Mouse (Mus musculus) hindbrain, embryonic 13.5 days (tissue): ENCODE measurements around the gene Ncor2. TPM values are rescaled to one million over a fixed set of nuclear protein-coding genes. Genes with fewer than 3 reads are reported as not detected.

Experiments used
- ATAC-seq: fragments of 200-750 bp; cut with Nextera tagmentation; 2 replicates; pipeline ENCODE4 v1.8.0; 2017; ENCODE audit warnings: moderate TSS enrichment; ENCODE audit not compliant: low FRiP score
- H3K27ac ChIP-seq: fragments of 300-500 bp; sonication (generic); 2 replicates; pipeline ENCODE4 v1.5.1; 2015; ENCODE audit warnings: inconsistent platforms, mild to moderate bottlenecking, moderate library complexity
- H3K27me3 ChIP-seq: fragments of 300-500 bp; sonication (generic); 2 replicates; pipeline ENCODE4 v1.6.1; 2015; ENCODE audit warnings: mild to moderate bottlenecking, inconsistent platforms
- H3K36me3 ChIP-seq: fragments of 300-500 bp; sonication (generic); 2 replicates; pipeline ENCODE4 v1.6.1; 2015; ENCODE audit warnings: mild to moderate bottlenecking, inconsistent platforms
- H3K4me1 ChIP-seq: fragments of 300-500 bp; sonication (generic); replicated peaks from 2 replicates; pipeline ENCODE4 v1.6.1; 2015; ENCODE audit warnings: inconsistent platforms
- H3K4me2 ChIP-seq: fragments of 300-500 bp; sonication (generic); 2 replicates; pipeline ENCODE4 v1.6.1; 2015; ENCODE audit warnings: inconsistent platforms, mild to moderate bottlenecking, moderate library complexity
- H3K4me3 ChIP-seq: fragments of 300-500 bp; sonication (generic); 2 replicates; pipeline ENCODE4 v1.5.1; 2015; ENCODE audit warnings: mild to moderate bottlenecking, inconsistent platforms
- H3K9ac ChIP-seq: fragments of 300-500 bp; sonication (generic); 2 replicates; pipeline ENCODE4 v1.6.1; 2015; ENCODE audit warnings: mild to moderate bottlenecking, inconsistent platforms
- H3K9me3 ChIP-seq: fragments of 300-500 bp; sonication (generic); 2 replicates; pipeline ENCODE4 v1.6.1; 2016; ENCODE audit warnings: inconsistent platforms
- WGBS: fragments of 180-500 bp; shearing (Covaris S2); methylation state at CpG from one replicate; pipeline ENCODE4 v1.1.7; 2015; 5-methylcytosine and 5-hydroxymethylcytosine counted together
- polyA plus RNA-seq: library from polyadenylated mRNA; unstranded; fragments of >200 nt; fragmentation: Nextera tagmentation; extraction: Ambion mirVana; gene quantifications from 2 replicates; pipeline ENCODE4 v1.2.1, GENCODE M21; 2015

Gene Ncor2
- polyA plus RNA-seq, 1 experiment from 2014 or later, result 25.1 TPM

- Histone ChIP-seq H3K9me3 (no peaks in the 10 kb centered on the region), H3K4me1 (peaks cover 87% of the 10 kb centered on the region), H3K4me3 (no peak overlapping the region), H3K27me3 (no peaks in the 10 kb centered on the region), H3K36me3 (no peaks in the 10 kb centered on the region), H3K4me2 (peak overlapping the region; percentile 92), H3K9ac (peak overlapping the region; percentile 92; the same call in 1 of the 2 replicates), H3K27ac (peak overlapping the region; percentile 96)
- ATAC-seq, result no peak
- 45% methylated on average over 13 of the region's 13 CpGs for WGBS
Observed at GRCm38 (mm10) chr5:125174726-125175672, 4.0 kb downstream of the Ncor2 start.

DNA sequence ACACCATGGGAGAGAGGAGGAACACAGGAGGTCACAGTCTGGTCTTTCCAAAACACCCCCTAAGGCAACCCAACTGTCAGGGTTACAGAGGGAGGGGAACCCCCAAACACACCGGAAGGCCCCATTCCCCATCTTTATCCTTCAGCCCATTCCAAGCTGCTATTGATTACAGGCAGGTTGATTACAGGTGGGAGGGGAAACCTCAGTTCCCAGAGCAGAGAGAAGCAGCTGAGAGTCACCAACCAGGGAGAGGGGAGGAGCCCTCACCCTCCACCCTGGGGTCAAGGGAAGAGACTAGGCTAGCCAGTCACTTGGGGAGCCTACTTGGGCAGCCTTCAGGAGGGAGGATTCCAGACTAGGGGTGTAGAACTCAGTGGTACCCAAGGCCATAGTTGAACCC lies 5.2 kb downstream of the Ncor2 start:
- ATAC-seq, result no peak
- no peak overlapping the region for H3K4me2 ChIP-seq

GRCm38 (mm10) chr5:125172831-125173615 lies 6.0 kb downstream of the Ncor2 start:
- no peaks in the 10 kb centered on the region for H3K36me3 ChIP-seq
- peaks cover 96% of the 10 kb centered on the region for H3K4me1 ChIP-seq
- H3K27ac ChIP-seq, result peak overlapping the region; percentile 78
- H3K4me3 ChIP-seq, result no peak overlapping the region
- 0 out of 2 replicates have a peak overlapping the region, but pooled peaks have one; percentile 15 for H3K9ac ChIP-seq
- H3K27me3 ChIP-seq, result no peaks in the 10 kb centered on the region
- no peak overlapping the region for H3K4me2 ChIP-seq
- H3K9me3 ChIP-seq, result no peaks in the 10 kb centered on the region
- WGBS, result 36% methylated on average over 12 of the region's 12 CpGs
- ATAC-seq, result no peak

More for the DNA sequence above, 5.2 kb downstream of the Ncor2 start:
- Histone ChIP-seq H3K27ac (peak overlapping the region; percentile 78), H3K27me3 (no peaks in the 10 kb centered on the region), H3K4me3 (no peak overlapping the region), H3K9ac (0 out of 2 replicates have a peak overlapping the region, but pooled peaks have one; percentile 15), H3K4me1 (peaks cover 92% of the 10 kb centered on the region), H3K36me3 (no peaks in the 10 kb centered on the region), H3K9me3 (no peaks in the 10 kb centered on the region)
- 85% methylated on average over 1 of the region's 1 CpGs for WGBS

DNA sequence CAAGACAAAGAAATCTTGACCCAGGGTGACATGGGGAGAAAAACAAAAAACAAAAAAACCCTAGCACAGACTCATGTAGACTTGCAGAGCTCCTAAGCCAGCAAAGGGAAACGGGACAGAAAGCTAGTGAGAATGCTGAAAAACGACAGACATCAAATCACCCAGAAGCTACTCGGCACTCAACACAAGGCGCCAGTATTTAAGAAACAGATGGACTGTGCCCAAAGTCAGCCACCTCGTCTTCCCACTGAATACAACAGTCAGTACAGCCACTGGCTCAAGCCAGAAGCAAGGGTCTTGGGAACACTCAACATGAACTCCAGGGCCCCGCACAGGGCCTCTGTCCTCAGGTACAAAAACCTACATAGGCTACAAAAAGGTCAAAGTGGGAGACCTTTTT lies 7.8 kb downstream of the Ncor2 start:
- no peaks in the 10 kb centered on the region for H3K27me3 ChIP-seq
- no peak overlapping the region for H3K4me3 ChIP-seq
- 54% methylated on average over 6 of the region's 6 CpGs for WGBS
- ATAC-seq, result no peak
- H3K9ac ChIP-seq, result peak overlapping the region; percentile 39
- H3K36me3 ChIP-seq, result no peaks in the 10 kb centered on the region
- peaks cover 97% of the 10 kb centered on the region for H3K4me1 ChIP-seq
- peak overlapping the region; percentile 78 for H3K27ac ChIP-seq
- H3K9me3 ChIP-seq, result no peaks in the 10 kb centered on the region
- 0 out of 2 replicates have a peak overlapping the region, but pooled peaks have one; percentile 8 for H3K4me2 ChIP-seq

- no peaks in the 10 kb centered on the region for H3K27me3 ChIP-seq
- H3K4me1 ChIP-seq, result peaks cover 97% of the 10 kb centered on the region
- no peaks in the 10 kb centered on the region for H3K36me3 ChIP-seq
- WGBS, result 72% methylated on average over 11 of the region's 11 CpGs
- peak overlapping the region; percentile 39 for H3K9ac ChIP-seq
- H3K4me2 ChIP-seq, result no peak overlapping the region
- ATAC-seq, result no peak
- H3K4me3 ChIP-seq, result no peak overlapping the region
- H3K27ac ChIP-seq, result peak overlapping the region; percentile 40
- no peaks in the 10 kb centered on the region for H3K9me3 ChIP-seq
Observed at GRCm38 (mm10) chr5:125170107-125170842, 8.7 kb downstream of the Ncor2 start.

DNA sequence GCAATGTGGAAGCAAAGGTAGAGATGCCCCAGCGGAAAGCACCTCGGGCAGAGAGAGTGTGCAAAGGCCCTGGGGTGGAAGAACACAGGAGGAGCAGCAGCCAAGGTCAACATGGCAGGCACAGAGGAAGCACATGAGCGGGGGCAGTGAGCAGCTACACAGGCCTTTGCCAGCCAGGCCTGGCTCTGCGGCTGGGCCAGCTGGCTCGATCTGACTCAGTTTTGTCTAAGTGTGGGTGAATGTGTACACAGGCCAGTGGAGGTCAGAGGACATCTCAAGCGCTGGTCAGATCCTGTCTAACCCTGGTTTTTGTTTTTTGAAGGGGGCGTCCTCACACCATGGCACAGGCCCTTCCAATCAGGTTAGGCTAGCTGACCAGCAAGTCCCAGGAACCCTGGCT lies 10.9 kb downstream of the Ncor2 start:
- no peaks in the 10 kb centered on the region for H3K9me3 ChIP-seq
- H3K36me3 ChIP-seq, result no peaks in the 10 kb centered on the region
- peaks cover 99% of the 10 kb centered on the region for H3K4me1 ChIP-seq
- WGBS, result 75% methylated on average over 7 of the region's 7 CpGs
- peak overlapping the region; percentile 30; the same call in 1 of the 2 replicates for H3K27ac ChIP-seq
- no peak overlapping the region for H3K4me2 ChIP-seq
- no peak overlapping the region for H3K4me3 ChIP-seq
- 0 out of 2 replicates have a peak overlapping the region, but pooled peaks have one; percentile 0 for H3K9ac ChIP-seq
- no peaks in the 10 kb centered on the region for H3K27me3 ChIP-seq
- no peak for ATAC-seq

DNA sequence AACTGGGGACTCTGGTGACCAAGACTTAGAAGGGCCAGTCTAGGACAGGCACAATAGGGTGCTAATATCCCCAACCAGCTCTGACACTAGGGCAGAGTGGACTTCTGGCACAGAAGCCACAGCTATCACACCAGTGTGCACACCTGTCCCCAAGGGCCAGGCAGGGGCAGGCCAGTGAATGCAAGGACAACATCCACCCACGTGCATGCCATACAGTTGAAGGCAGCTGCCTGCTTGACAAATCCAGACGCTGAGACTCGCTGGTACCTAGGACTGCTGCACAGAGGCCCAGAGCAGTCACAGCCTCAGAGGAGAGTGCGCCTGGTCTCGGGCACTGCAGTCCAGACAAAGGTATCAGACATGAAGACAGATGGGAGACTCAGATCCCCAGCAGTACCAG lies 11.5 kb downstream of the Ncor2 start:
- 80% methylated on average over 5 of the region's 5 CpGs for whole genome bisulfite sequencing
- Histone ChIP-seq H3K4me1 (peaks cover 99% of the 10 kb centered on the region), H3K9me3 (no peaks in the 10 kb centered on the region), H3K27ac (0 out of 2 replicates have a peak overlapping the region, but pooled peaks have one; percentile 30), H3K27me3 (no peaks in the 10 kb centered on the region), H3K4me2 (no peak overlapping the region), H3K9ac (no peak overlapping the region), H3K36me3 (no peaks in the 10 kb centered on the region), H3K4me3 (no peak overlapping the region)
- no peak for ATAC-seq

DNA sequence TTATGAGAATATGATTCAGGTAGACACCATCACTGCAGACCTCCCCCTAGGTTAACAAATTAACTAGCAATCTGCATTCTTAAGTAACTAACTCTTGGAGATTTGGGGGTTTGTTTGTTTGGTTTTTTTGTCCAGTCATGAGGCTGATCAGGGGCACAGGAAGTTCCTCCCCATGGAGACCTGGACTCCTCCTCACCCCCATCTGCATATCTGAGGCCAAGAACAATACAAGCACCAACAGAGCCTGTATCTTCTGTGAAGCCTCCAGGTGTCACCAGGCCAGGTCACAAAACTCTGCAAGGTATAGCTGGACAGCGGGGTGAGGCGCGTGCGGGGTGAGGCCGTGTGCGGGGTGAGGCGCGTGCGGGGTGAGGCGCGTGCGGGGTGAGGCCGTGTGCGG lies 13.0 kb downstream of the Ncor2 start:
- peak overlapping the region; percentile 81; the same call in 1 of the 2 replicates for H3K27ac ChIP-seq
- WGBS, result 77% methylated on average over 14 of the region's 14 CpGs
- no peak overlapping the region for H3K4me3 ChIP-seq
- ATAC-seq, result no peak
- no peak overlapping the region for H3K9ac ChIP-seq
- no peak overlapping the region for H3K4me2 ChIP-seq
- H3K27me3 ChIP-seq, result no peaks in the 10 kb centered on the region
- no peaks in the 10 kb centered on the region for H3K9me3 ChIP-seq
- no peaks in the 10 kb centered on the region for H3K36me3 ChIP-seq
- peaks cover 97% of the 10 kb centered on the region for H3K4me1 ChIP-seq

GRCm38 (mm10) chr5:125164465-125165167 lies 14.4 kb downstream of the Ncor2 start:
- Histone ChIP-seq H3K4me3 (no peak overlapping the region), H3K4me2 (peak overlapping the region; percentile 15; the same call in 1 of the 2 replicates), H3K9ac (peak overlapping the region; percentile 26), H3K9me3 (no peaks in the 10 kb centered on the region), H3K4me1 (peaks cover 97% of the 10 kb centered on the region), H3K36me3 (no peaks in the 10 kb centered on the region), H3K27ac (peak overlapping the region; percentile 81), H3K27me3 (no peaks in the 10 kb centered on the region)
- WGBS, result 25% methylated on average over 12 of the region's 12 CpGs
- ATAC-seq, result peak; percentile 40; the same call in 1 of the 2 replicates

DNA sequence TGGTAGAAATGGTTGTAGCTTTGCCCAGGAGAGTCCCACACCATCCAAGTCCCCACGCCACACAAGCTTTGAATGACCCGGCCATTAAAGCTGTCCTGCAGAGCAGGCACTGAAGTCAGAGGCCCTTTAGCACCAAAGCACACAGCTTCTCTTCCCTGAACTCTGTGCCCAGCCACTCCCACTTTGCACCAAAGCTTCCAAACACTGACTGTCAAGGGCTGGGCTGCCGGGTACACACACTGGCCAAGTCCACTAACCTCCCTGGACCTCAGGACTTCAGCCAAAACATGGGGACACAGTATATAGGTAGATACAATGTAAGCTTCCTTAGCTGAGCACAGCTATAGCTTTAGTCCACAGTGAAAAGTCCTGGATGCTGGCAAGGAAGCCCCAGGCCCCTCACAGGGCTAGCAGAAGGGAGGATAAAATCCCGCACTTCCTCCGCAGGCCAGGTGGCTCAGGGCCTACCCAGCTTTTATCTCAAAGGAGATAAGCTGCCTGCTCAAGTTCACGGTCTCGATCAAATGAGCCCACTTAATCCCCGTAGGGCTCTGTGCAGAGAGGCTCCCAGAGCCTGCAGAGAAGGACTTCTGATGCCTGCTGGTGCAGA lies 15.5 kb downstream of the Ncor2 start:
- Histone ChIP-seq H3K27me3 (no peaks in the 10 kb centered on the region), H3K4me2 (no peak overlapping the region), H3K4me1 (peaks cover 97% of the 10 kb centered on the region), H3K4me3 (no peak overlapping the region), H3K27ac (peak overlapping the region; percentile 81), H3K9ac (peak overlapping the region; percentile 26), H3K9me3 (no peaks in the 10 kb centered on the region), H3K36me3 (no peaks in the 10 kb centered on the region)
- 26% methylated on average over 8 of the region's 8 CpGs for WGBS
- no peak for ATAC-seq

DNA sequence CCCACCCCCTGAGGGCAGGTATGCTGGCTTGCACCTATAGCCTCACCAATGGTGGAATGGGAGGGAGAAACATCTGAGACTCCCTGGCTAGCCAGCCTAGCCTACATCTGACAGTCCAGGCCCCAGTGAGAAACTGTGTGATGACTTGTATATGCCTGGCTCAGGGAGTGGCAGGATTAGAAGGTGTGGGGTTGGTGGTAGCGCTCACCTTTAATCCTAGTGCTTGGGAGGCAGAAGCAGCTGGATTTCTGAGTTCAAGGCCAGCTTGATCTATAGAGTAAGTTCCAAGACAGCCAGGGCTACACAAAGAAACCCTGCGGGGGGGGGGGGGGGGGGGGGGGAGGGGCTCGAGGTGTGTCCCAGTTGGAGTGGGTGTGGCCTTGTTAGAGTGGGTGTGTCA lies 16.6 kb downstream of the Ncor2 start:
- 87% methylated on average over 1 of the region's 3 CpGs for WGBS

More for the DNA sequence above, 16.6 kb downstream of the Ncor2 start:
- Histone ChIP-seq H3K36me3 (no peaks in the 10 kb centered on the region), H3K27me3 (no peaks in the 10 kb centered on the region), H3K4me2 (no peak overlapping the region), H3K9me3 (no peaks in the 10 kb centered on the region), H3K4me1 (peaks cover 97% of the 10 kb centered on the region), H3K4me3 (no peak overlapping the region), H3K9ac (peak overlapping the region; percentile 35; the same call in 1 of the 2 replicates), H3K27ac (peak overlapping the region; percentile 81; the same call in 1 of the 2 replicates)
- ATAC-seq, result no peak
